Mouse (Mus musculus) liver, postnatal 0 days (tissue): Measurements from ENCODE around the gene Col23a1. TPM values are rescaled to one million over a fixed set of nuclear protein-coding genes. Genes with fewer than 3 reads are reported as not detected.
A peak's percentile ranks its signal among the peaks of the same experiment; 100 is the strongest.

Source experiments
- ATAC-seq: fragments of 200-750 bp; cut with Nextera tagmentation; 2 replicates; pipeline ENCODE4 v1.8.0; 2017; ENCODE audit warnings: mild to moderate bottlenecking, moderate library complexity
- DNase-seq: peaks from one replicate; pipeline ENCODE4 v3.0.0-alpha.2; 2016
- H3K27ac ChIP-seq: fragments of 300-500 bp; sonication (generic); 2 replicates; pipeline ENCODE4 v1.5.1; 2014; ENCODE audit warnings: antibody characterized with exemption, moderate library complexity, mild to moderate bottlenecking, low read depth
- H3K27me3 ChIP-seq: fragments of 300-500 bp; sonication (generic); 2 replicates; pipeline ENCODE4 v1.6.1; 2014; ENCODE audit warnings: low read length, control low read depth, mixed read lengths; ENCODE audit not compliant: insufficient read depth
- H3K36me3 ChIP-seq: fragments of 300-500 bp; sonication (generic); replicated peaks from 2 replicates; pipeline ENCODE4 v1.6.1; 2014; ENCODE audit warnings: mild to moderate bottlenecking, control low read depth, low read length, moderate library complexity, mixed read lengths; ENCODE audit not compliant: insufficient read depth
- H3K4me1 ChIP-seq: fragments of 300-500 bp; sonication (generic); 2 replicates; pipeline ENCODE4 v1.6.1; 2014; ENCODE audit warnings: antibody characterized with exemption, mild to moderate bottlenecking, control low read depth; ENCODE audit not compliant: insufficient read depth
- H3K4me2 ChIP-seq: fragments of 300-500 bp; sonication (generic); 2 replicates; pipeline ENCODE4 v1.6.1; 2014; ENCODE audit warnings: low read depth, mild to moderate bottlenecking, low read length, moderate library complexity, mixed read lengths
- H3K4me3 ChIP-seq: fragments of 300-500 bp; sonication (generic); 2 replicates; pipeline ENCODE4 v1.5.1; 2014; ENCODE audit warnings: low read depth, low read length
- H3K9ac ChIP-seq: fragments of 300-500 bp; sonication (generic); replicated peaks from 2 replicates; pipeline ENCODE4 v1.6.1; 2014; ENCODE audit warnings: mild to moderate bottlenecking, moderate library complexity
- H3K9me3 ChIP-seq: fragments of 300-500 bp; sonication (generic); 2 replicates; pipeline ENCODE4 v1.6.1; 2016; ENCODE audit warnings: mild to moderate bottlenecking, control low read depth, low read length, mixed read lengths
- CTCF ChIP-seq: sonication (generic); IDR thresholded peaks from 2 replicates; pipeline ENCODE4 v1.5.1; 2016; ENCODE audit warnings: antibody characterized with exemption, low read depth
- EP300 ChIP-seq: IDR thresholded peaks from 2 replicates; pipeline ENCODE4 v1.6.1; 2016; ENCODE audit warnings: antibody characterized with exemption, low read depth, mild to moderate bottlenecking
- WGBS: fragments of 180-500 bp; shearing (Covaris S2); extraction: QIAGEN DNeasy Blood & Tissue Kit; methylation state at CpG from one replicate; pipeline ENCODE4 v1.1.7; 2014; ENCODE audit not compliant: insufficient replicate concordance; 5-methylcytosine and 5-hydroxymethylcytosine counted together
- polyA plus RNA-seq: library from polyadenylated mRNA; unstranded; fragments of >200 nt; fragmentation: Nextera tagmentation; extraction: Ambion mirVana; gene quantifications from 2 replicates; pipeline ENCODE4 v1.2.1, GENCODE M21; 2015

Gene Col23a1
- polyA plus RNA-seq, 1 experiment from 2014 or later: 0.13 TPM

DNA sequence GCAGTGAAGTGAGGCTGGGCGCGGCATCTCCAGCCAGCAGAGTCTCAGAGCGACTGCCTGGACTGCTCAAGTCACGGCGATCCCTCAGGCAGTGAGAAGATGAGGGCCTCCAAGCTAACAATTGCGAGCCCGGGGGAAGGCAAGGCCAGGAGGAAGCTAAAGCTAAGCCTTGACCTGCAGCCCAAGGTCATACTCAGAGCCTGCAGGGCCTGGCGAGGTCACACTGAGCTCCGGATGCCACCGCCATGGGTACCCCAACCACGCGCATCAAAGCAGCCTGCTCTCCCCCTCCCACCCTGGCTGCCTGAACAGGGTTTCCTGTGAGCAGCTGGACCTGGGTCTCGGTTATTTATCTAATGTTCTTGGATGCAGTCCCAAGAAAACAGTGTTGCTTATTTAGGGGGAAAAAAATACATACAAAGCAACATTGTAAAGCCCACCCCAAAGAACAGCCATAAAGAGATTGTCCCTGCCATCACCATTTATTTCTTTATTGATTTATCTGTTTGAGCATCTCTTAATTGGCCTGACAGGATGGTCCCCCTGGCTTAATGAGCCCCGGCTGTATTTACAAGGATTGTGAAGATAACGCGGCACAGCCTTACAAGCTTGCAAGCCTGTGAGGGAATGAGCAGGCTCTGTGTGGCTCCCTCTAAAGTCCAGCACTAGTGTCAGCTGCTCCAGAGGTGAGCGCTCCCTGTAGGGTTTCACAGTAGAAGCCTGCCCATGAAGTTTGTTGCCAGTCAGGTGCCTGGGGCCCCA is 180.8 kb downstream of the Col23a1 start:
- H3K36me3 ChIP-seq: no peaks in the 10 kb centered on the region
- TF ChIP-seq CTCF (no peak), EP300 (no peak)
- no peaks in the 10 kb centered on the region for H3K27me3 ChIP-seq
- WGBS: 36% methylated on average over 17 of the region's 17 CpGs
- DNase-seq (no peak), ATAC-seq (no peak)
- H3K4me3 ChIP-seq: no peak overlapping the region
- H3K27ac ChIP-seq: no peak overlapping the region
- H3K9me3 ChIP-seq: no peaks in the 10 kb centered on the region
- no peak overlapping the region for H3K4me2 ChIP-seq
- no peaks in the 10 kb centered on the region for H3K4me1 ChIP-seq
- H3K9ac ChIP-seq: no peak overlapping the region

DNA sequence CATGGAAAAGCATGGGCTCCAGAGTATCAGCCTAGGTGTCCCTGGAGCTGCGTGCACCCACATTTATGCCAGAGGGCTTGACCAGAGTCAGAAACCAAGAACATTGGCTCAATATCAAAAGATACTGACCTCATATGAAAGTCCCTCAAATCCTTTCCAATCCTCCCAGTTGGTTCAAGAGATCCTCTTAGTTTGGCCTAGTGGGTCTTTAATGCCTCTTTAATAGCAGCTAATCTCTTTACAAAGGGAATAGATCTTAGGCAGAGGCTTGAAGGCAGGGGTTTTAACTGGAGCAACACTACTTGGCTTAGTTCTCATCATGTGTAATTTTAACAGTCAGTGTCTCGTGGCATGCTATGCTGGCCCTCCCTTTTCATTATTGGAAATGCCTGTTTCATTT is 184.0 kb downstream of the Col23a1 start:
- no peak overlapping the region for H3K4me2 ChIP-seq
- H3K4me3 ChIP-seq: no peak overlapping the region
- no peaks in the 10 kb centered on the region for H3K36me3 ChIP-seq
- WGBS: 62% methylated on average over 2 of the region's 2 CpGs
- DNase-seq: no peak
- ATAC-seq: no peak
- no peaks in the 10 kb centered on the region for H3K27me3 ChIP-seq
- no peak overlapping the region for H3K27ac ChIP-seq
- no peak overlapping the region for H3K9ac ChIP-seq
- TF ChIP-seq CTCF: no peak
- TF ChIP-seq EP300: no peak
- H3K9me3 ChIP-seq: no peaks in the 10 kb centered on the region
- H3K4me1 ChIP-seq: no peaks in the 10 kb centered on the region

DNA sequence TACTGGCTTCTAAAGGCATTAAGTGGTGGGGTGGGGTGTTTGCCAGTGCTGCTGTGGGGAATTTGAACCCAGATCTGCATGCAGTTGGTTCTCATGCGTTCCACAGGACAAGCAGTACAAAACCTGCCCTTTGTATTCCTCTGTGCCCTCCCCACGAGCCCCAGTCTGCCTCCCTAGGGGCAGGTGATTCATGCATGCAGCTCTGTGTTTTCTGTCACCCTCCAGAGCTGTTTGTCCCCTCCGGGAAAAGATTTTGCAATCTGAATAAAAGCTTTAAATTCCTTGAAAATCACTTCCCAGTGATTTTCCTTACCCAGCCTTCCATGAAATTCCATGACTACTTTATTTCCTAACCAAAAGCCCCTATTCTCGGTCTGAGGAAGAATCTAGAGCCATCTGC is 186.8 kb downstream of the Col23a1 start:
- no peak for DNase-seq
- no peak overlapping the region for H3K4me2 ChIP-seq

DNA sequence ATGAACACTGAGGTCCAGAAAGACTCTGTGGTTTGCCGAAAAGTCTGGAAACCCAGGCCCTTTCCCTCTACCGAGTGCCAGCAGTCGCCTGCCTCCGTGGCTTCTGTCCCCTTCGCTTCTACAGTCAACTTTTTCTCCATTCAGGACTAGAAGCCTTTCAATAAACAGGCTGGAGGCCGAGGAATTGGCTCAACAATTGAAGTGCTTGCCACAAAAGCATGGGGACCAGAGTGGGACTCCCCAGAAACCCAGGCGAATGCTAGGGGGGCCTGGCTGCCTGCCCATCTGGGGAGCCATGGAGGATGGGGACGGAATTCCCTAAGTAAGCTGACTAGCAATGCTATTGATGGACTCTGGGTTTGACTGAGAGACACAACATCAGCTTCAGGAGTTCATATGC is 187.9 kb downstream of the Col23a1 start:
- H3K27me3 ChIP-seq: no peaks in the 10 kb centered on the region
- no peak for DNase-seq
- H3K9ac ChIP-seq: no peak overlapping the region
- H3K36me3 ChIP-seq: no peaks in the 10 kb centered on the region
- no peak overlapping the region for H3K27ac ChIP-seq
- H3K4me1 ChIP-seq: no peaks in the 10 kb centered on the region
- no peak overlapping the region for H3K4me3 ChIP-seq
- no peak for ATAC-seq
- WGBS: 73% methylated on average over 8 of the region's 8 CpGs
- H3K4me2 ChIP-seq: no peak overlapping the region
- no peak for TF ChIP-seq CTCF
- TF ChIP-seq EP300: no peak
- no peaks in the 10 kb centered on the region for H3K9me3 ChIP-seq

More for the DNA sequence above, 186.8 kb downstream of the Col23a1 start:
- ATAC-seq: no peak
- no peaks in the 10 kb centered on the region for H3K27me3 ChIP-seq
- H3K4me3 ChIP-seq: no peak overlapping the region
- H3K27ac ChIP-seq: no peak overlapping the region
- H3K4me1 ChIP-seq: no peaks in the 10 kb centered on the region
- H3K9ac ChIP-seq: no peak overlapping the region
- H3K9me3 ChIP-seq: no peaks in the 10 kb centered on the region
- no peaks in the 10 kb centered on the region for H3K36me3 ChIP-seq
- TF ChIP-seq EP300 (no peak), CTCF (no peak)
- WGBS: 58% methylated on average over 4 of the region's 4 CpGs

DNA sequence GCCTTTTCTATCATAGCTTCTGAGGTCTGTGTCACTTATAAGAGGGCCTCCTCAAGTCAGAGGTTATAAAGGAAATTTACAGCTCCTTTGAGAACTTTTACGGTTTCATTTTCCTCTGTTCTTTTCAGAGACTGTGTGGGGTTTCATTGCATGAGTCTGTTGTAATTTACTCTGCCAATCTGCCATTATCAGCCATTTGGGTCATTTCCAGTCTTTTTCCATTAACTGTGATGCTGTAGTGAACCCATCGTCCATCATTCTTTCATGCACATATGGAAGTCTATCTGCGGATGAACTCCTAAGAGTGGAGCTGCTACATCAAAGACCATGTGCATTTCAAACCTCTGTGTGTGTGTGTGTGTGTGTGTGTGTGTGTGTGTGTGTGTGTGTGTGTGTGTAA is 192.5 kb downstream of the Col23a1 start:
- no peak overlapping the region for H3K27ac ChIP-seq
- TF ChIP-seq EP300 (no peak), CTCF (no peak)
- no peaks in the 10 kb centered on the region for H3K27me3 ChIP-seq
- no peak overlapping the region for H3K4me2 ChIP-seq
- no peak for ATAC-seq
- H3K9ac ChIP-seq: no peak overlapping the region
- H3K4me3 ChIP-seq: no peak overlapping the region
- H3K9me3 ChIP-seq: no peaks in the 10 kb centered on the region
- no peak for DNase-seq
- H3K4me1 ChIP-seq: no peaks in the 10 kb centered on the region
- no peaks in the 10 kb centered on the region for H3K36me3 ChIP-seq
- WGBS: 60% methylated on average over 3 of the region's 3 CpGs

DNA sequence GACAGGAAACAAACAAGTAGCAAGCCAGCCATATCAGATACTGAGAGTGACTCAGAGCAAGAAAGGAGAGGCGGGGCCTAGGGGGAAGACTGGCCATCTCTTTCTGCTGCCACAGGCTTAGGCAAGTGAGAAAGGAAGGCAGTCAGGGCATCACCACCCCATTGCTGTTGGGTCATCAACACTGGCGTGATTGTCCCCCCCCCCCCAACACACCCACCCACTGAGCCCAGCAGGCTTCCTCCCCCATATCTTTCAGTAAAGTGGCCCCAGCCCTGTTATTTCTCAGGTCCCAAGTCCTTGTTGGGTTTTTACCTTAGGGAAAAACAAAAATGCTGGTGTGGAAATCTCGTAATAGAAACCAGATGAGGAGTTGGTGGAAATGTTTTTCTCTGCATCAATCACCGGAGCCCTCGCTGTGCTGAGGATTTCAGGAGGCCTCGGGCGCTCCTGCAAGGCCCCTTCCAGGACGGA is 195.4 kb downstream of the Col23a1 start:
- peak; percentile 19; the same call in 1 of the 2 replicates for ATAC-seq
- no peak overlapping the region for H3K4me3 ChIP-seq
- no peak overlapping the region for H3K27ac ChIP-seq
- H3K27me3 ChIP-seq: no peaks in the 10 kb centered on the region
- H3K9me3 ChIP-seq: no peaks in the 10 kb centered on the region
- no peaks in the 10 kb centered on the region for H3K4me1 ChIP-seq
- WGBS: 69% methylated on average over 8 of the region's 8 CpGs
- no peak overlapping the region for H3K4me2 ChIP-seq
- H3K36me3 ChIP-seq: no peaks in the 10 kb centered on the region
- TF ChIP-seq EP300: no peak
- TF ChIP-seq CTCF: no peak
- H3K9ac ChIP-seq: no peak overlapping the region
- DNase-seq: no peak
